Mouse (Mus musculus) midbrain, embryonic 14.5 days (tissue): ENCODE data around the gene Nhp2. TPM values are rescaled to one million over a fixed set of nuclear protein-coding genes. Genes with fewer than 3 reads are reported as not detected.
"Not testable (repeated sequence)": the region's sequence is repeated elsewhere in the genome, so short reads cannot be mapped to it uniquely, and the experiment has no call there.

Experiments used
- ATAC-seq: fragments of 200-750 bp; cut with Nextera tagmentation; 2 replicates; pipeline ENCODE4 v1.8.0; 2017; ENCODE audit warnings: moderate number of reproducible peaks, moderate library complexity; ENCODE audit not compliant: low FRiP score, low TSS enrichment
- DNase-seq: peaks from one replicate; pipeline ENCODE4 v3.0.0-alpha.2; 2015
- H3K27ac ChIP-seq: fragments of 300-500 bp; sonication (generic); replicated peaks from 2 replicates; pipeline ENCODE4 v1.5.1; 2014; ENCODE audit warnings: mild to moderate bottlenecking, low read depth, low read length, moderate library complexity
- H3K27me3 ChIP-seq: fragments of 300-500 bp; sonication (generic); 2 replicates; pipeline ENCODE4 v1.6.1; 2014; ENCODE audit warnings: low read length, control low read depth, mixed read lengths; ENCODE audit not compliant: control insufficient read depth, insufficient read depth
- H3K36me3 ChIP-seq: fragments of 300-500 bp; sonication (generic); 2 replicates; pipeline ENCODE4 v1.6.1; 2014; ENCODE audit warnings: low read length, control low read depth; ENCODE audit not compliant: control insufficient read depth, insufficient read depth
- H3K4me1 ChIP-seq: fragments of 300-500 bp; sonication (generic); 2 replicates; pipeline ENCODE4 v1.6.1; 2014; ENCODE audit warnings: mild to moderate bottlenecking, antibody characterized with exemption, low read length, control low read depth; ENCODE audit not compliant: control insufficient read depth, insufficient read depth
- H3K4me2 ChIP-seq: fragments of 300-500 bp; sonication (generic); 2 replicates; pipeline ENCODE4 v1.6.1; 2014; ENCODE audit warnings: mild to moderate bottlenecking, low read length, moderate library complexity
- H3K4me3 ChIP-seq: fragments of 300-500 bp; sonication (generic); replicated peaks from 2 replicates; pipeline ENCODE4 v1.5.1; 2014; ENCODE audit warnings: low read depth, low read length
- H3K9ac ChIP-seq: fragments of 300-500 bp; sonication (generic); replicated peaks from 2 replicates; pipeline ENCODE4 v1.6.1; 2014; ENCODE audit warnings: mild to moderate bottlenecking, low read length, moderate library complexity
- H3K9me3 ChIP-seq: fragments of 300-500 bp; sonication (generic); 2 replicates; pipeline ENCODE4 v1.6.1; 2016; ENCODE audit warnings: low read length, control low read depth, mixed read lengths; ENCODE audit not compliant: control insufficient read depth
- WGBS: fragments of 180-500 bp; shearing (Covaris S2); extraction: QIAGEN DNeasy Blood & Tissue Kit; methylation state at CpG from one replicate; pipeline ENCODE4 v1.1.7; 2014; 5-methylcytosine and 5-hydroxymethylcytosine counted together
- polyA plus RNA-seq: library from polyadenylated mRNA; unstranded; fragments of >200 nt; fragmentation: Nextera tagmentation; extraction: Ambion mirVana; gene quantifications from 2 replicates; pipeline ENCODE4 v1.2.1, GENCODE M21; 2014

The Nhp2 gene
- polyA plus RNA-seq, 1 experiment from 2014 or later, result 107 TPM

GRCm38 (mm10) chr11:51595459-51596083 lies 24.0 kb upstream of the Nhp2 start:
- H3K36me3 ChIP-seq, result peaks cover 98% of the 10 kb centered on the region
- WGBS, result 93% methylated on average over 1 of the region's 1 CpGs
- no peak for DNase-seq

GRCm38 (mm10) chr11:51597553-51597952 lies 22.0 kb upstream of the Nhp2 start:
- H3K9me3 ChIP-seq, result no peaks in the 10 kb centered on the region
- H3K4me2 ChIP-seq, result no peak overlapping the region
- DNase-seq (no peak), ATAC-seq (no peak)
- H3K9ac ChIP-seq, result no peak overlapping the region
- H3K4me1 ChIP-seq, result no peaks in the 10 kb centered on the region
- H3K27ac ChIP-seq, result no peak overlapping the region
- peaks cover 97% of the 10 kb centered on the region for H3K36me3 ChIP-seq
- 87% methylated on average over 2 of the region's 2 CpGs for WGBS
- H3K27me3 ChIP-seq, result no peaks in the 10 kb centered on the region
- no peak overlapping the region for H3K4me3 ChIP-seq

More at GRCm38 (mm10) chr11:51595459-51596083, 24.0 kb upstream of the Nhp2 start:
- H3K4me2 ChIP-seq, result no peak overlapping the region
- H3K27me3 ChIP-seq, result no peaks in the 10 kb centered on the region
- no peaks in the 10 kb centered on the region for H3K9me3 ChIP-seq
- H3K4me1 ChIP-seq, result no peaks in the 10 kb centered on the region
- H3K27ac ChIP-seq, result no peak overlapping the region
- H3K9ac ChIP-seq, result no peak overlapping the region
- no peak overlapping the region for H3K4me3 ChIP-seq
- no peak for ATAC-seq

- Histone ChIP-seq H3K4me3 (no peak overlapping the region), H3K9ac (no peak overlapping the region), H3K36me3 (peaks cover 76% of the 10 kb centered on the region), H3K27ac (no peak overlapping the region), H3K4me1 (peaks cover 15% of the 10 kb centered on the region), H3K9me3 (no peaks in the 10 kb centered on the region), H3K27me3 (no peaks in the 10 kb centered on the region), H3K4me2 (no peak overlapping the region)
- DNase-seq (no peak), ATAC-seq (no peak)
- whole genome bisulfite sequencing, result 86% methylated on average over 3 of the region's 3 CpGs
Observed at GRCm38 (mm10) chr11:51602253-51602652, 17.3 kb upstream of the Nhp2 start.

DNA sequence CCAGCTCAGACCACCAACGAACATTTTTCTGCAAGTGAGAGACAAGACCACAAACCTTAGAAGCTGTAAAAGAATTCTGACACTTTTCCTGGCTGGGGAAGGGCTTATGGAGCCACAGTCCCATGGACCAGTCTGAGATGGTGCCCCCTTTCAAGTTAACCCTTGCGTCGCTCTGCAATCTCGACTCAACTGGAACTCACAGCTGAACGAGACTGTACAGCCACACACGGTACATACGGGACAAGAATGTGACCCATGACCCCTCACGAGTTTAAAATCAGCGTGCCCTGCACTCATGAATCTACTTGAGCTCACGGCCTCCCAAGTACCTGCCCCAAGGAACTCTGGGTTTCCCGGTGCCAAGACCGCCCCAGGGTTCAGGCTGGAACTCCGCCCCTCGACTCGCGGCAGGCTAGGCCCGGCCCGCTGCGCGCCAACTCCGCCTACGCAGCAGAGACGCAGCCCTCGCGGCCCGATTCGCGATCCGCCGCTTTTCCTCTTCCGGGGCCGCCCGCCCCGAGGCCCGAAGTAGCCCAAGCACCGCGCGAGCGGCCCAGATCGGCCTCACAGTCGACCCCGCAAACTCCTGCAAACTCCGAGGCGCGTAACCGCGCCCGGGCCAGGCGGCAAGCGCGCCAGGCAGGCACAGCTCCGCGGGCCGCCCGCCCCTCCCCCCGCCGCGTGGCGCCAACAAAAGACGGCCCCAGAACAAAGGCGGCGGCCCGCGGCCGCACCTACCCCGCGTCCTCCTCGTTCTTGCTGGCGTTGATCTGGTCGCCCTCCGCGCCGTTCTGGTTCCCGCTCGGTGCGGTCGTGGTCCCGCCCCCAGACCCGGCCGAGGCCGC lies 13.7 kb upstream of the Nhp2 start:
- Histone ChIP-seq H3K4me1 (peaks cover 20% of the 10 kb centered on the region), H3K4me3 (peak overlapping the region; percentile 96), H3K36me3 (peaks cover 41% of the 10 kb centered on the region), H3K27me3 (no peaks in the 10 kb centered on the region), H3K27ac (peak overlapping the region; percentile 94), H3K4me2 (peak overlapping the region; percentile 94), H3K9me3 (no peaks in the 10 kb centered on the region), H3K9ac (peak overlapping the region; percentile 99)
- DNase-seq, result peak; percentile 86
- peak; percentile 67 for ATAC-seq
- under 1% methylated on average over 80 of the region's 81 CpGs for WGBS

DNA sequence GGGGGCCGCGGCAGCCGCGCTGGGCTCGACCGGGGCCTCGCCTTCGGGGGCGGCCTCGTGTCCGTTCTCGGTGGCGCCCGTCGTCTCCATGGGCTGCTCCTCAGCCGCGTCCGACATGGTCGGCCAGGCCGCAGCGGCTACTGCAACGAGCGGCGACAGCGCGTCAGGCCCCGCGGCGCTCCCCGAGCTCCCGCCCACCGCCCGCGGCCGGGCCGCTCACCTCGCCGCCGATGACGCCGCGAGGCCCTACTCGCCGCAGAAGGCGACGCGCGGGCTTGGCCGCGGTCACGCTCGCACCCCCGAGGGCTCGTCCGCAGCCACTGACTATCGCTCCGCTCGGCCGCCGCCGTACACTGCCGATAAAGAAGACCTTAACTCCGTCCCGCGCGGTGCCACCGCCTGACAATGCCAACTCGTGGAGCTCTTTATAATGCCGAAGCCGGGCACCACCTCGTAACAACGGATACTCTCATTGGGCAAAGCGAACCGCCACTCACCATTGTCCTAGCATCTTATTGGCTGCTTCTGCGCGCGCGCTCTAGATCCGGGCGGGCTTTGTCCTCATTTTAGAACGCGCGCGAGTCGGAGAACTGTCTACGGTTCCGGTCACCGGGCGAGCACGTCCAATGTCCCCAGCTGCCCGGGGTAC lies 13.0 kb upstream of the Nhp2 start, which contains the start of gene Hnrnpab:
Hnrnpab (minus strand) TSS at position 401 of the 649 bp plus-strand sequence.
- peak within 1 kb of the TSS; percentile 94 for H3K4me2 ChIP-seq
- H3K4me1 ChIP-seq, result peaks cover 20% of the 10 kb centered on the region
- ATAC-seq (peak; percentile 94), DNase-seq (peak; percentile 99)
- H3K27me3 ChIP-seq, result no peaks in the 10 kb centered on the region
- H3K27ac ChIP-seq, result peak within 1 kb of the TSS; percentile 94
- H3K9me3 ChIP-seq, result no peaks in the 10 kb centered on the region
- H3K36me3 ChIP-seq, result peaks cover 34% of the 10 kb centered on the region
- under 1% methylated on average over 91 of the region's 91 CpGs for WGBS
- peak within 1 kb of the TSS; percentile 96 for H3K4me3 ChIP-seq
- H3K9ac ChIP-seq, result peak within 1 kb of the TSS; percentile 99

- 11% methylated on average over 15 of the region's 15 CpGs for whole genome bisulfite sequencing
- DNase-seq (no peak), ATAC-seq (peak; percentile 53; the same call in 1 of the 2 replicates)
- H3K4me1 ChIP-seq, result peaks cover 20% of the 10 kb centered on the region
- peak overlapping the region; percentile 99 for H3K9ac ChIP-seq
- no peaks in the 10 kb centered on the region for H3K9me3 ChIP-seq
- H3K36me3 ChIP-seq, result peaks cover 27% of the 10 kb centered on the region
- peak overlapping the region; percentile 94 for H3K27ac ChIP-seq
- H3K4me3 ChIP-seq, result peak overlapping the region; percentile 96
- H3K4me2 ChIP-seq, result peak overlapping the region; percentile 71
- no peaks in the 10 kb centered on the region for H3K27me3 ChIP-seq
Observed at GRCm38 (mm10) chr11:51607096-51607738, 12.3 kb upstream of the Nhp2 start.

DNA sequence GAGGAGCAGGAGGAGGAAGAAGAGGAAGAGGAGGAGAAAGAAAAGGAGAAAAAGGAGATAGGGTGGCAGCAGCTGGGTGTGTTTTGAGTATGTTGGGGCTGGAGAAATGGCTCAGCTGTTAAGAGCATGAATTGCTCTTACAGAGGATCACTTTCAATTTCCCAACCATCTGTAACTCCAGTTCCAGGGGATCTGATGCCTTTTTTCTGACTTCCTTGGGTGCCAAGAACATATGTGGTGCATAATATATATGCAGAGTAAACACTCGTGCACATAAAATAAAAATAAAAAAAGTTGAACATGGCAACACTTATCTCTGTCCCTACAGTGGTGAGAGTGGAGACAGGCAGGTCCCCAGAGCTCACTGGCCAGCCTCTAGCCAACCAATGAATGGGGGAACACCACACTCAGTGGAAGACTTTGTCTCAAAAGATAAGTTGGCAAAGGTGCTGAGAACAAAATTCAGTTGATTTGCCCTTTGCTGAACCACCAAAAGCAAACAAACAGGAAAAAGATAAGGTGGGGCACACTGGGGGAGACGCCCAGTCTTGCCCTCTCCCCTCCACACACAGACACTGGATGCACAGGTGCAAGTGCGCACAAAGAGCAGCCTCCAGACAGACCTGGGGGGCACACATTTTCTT lies 10.1 kb upstream of the Nhp2 start:
- no peak for DNase-seq
- Histone ChIP-seq H3K27ac (no peak overlapping the region), H3K9ac (no peak overlapping the region), H3K4me3 (no peak overlapping the region), H3K4me2 (no peak overlapping the region), H3K36me3 (peaks cover 5% of the 10 kb centered on the region), H3K9me3 (no peaks in the 10 kb centered on the region), H3K4me1 (peaks cover 13% of the 10 kb centered on the region), H3K27me3 (no peaks in the 10 kb centered on the region)
- no peak for ATAC-seq
- 90% methylated on average over 3 of the region's 3 CpGs for WGBS

DNA sequence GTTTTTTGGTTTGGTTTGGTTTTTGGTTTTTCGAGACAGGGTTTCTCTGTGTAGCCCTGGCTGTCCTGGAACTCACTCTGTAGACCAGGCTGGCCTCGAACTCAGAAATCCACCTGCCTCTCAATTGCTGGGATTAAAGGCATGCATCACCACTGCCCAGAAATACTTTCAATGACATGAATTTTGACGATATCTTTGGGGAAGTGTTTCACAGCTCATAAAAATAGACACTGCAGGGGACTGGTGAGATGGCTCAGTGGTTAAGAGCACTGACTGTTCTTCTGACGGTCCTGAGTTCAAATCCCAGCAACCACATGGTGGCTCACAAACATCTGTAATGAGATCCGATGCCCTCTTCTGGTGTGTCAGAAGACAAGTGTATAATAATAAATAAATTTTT lies 9.6 kb upstream of the Nhp2 start:
- H3K9ac ChIP-seq, H3K9me3 ChIP-seq, H3K4me2 ChIP-seq, H3K4me1 ChIP-seq, H3K4me3 ChIP-seq, H3K36me3 ChIP-seq, ATAC-seq, DNase-seq, H3K27me3 ChIP-seq, H3K27ac ChIP-seq: not testable (repeated sequence)
- 87% methylated on average over 5 of the region's 5 CpGs for WGBS
